In genomic region chr5:148747549-148747948, GRCm38 (mm10) we compare ENCODE assay signal across 12 mouse cellular contexts.
"Had no signal": no experiment of that assay in that cellular context is flagged by ENCODE, and none has a peak within 500 bp of the region (broad histone marks: within the 10 kb centered on the region; RNA-seq: fewer than 3 reads in every experiment).

No protein-coding gene starts in this region.

- DNase-seq: layer of hippocampus, adult 9-11 months; lung, adult 2 months; right cerebral cortex, adult 18-20 months; right cerebral cortex, postnatal 25 days; thymus, adult 18-20 months; thymus, postnatal 14 days had no signal

- H3K36me3 ChIP-seq: limb, embryonic 12.5 days; liver, embryonic 15.5 days; midbrain, embryonic 13.5 days; neural tube, embryonic 12.5 days had no signal

- ATAC-seq: midbrain, embryonic 13.5 days had no signal

- H3K9ac ChIP-seq: limb, embryonic 12.5 days; liver, embryonic 15.5 days; midbrain, embryonic 13.5 days; neural tube, embryonic 12.5 days had no signal

- H3K4me1 ChIP-seq: limb, embryonic 12.5 days; midbrain, embryonic 13.5 days; neural tube, embryonic 12.5 days had no signal

- H3K27ac ChIP-seq: limb, embryonic 12.5 days; liver, embryonic 15.5 days; midbrain, embryonic 13.5 days; neural tube, embryonic 12.5 days; stomach, postnatal 0 days had no signal

- H3K4me3 ChIP-seq: limb, embryonic 12.5 days; liver, embryonic 15.5 days; midbrain, embryonic 13.5 days; myocyte; neural tube, embryonic 12.5 days had no signal

- H3K4me2 ChIP-seq: limb, embryonic 12.5 days; liver, embryonic 15.5 days; midbrain, embryonic 13.5 days; neural tube, embryonic 12.5 days had no signal

- H3K9me3 ChIP-seq: midbrain, embryonic 13.5 days had no signal

- H3K27me3 ChIP-seq: limb, embryonic 12.5 days; liver, embryonic 15.5 days; midbrain, embryonic 13.5 days; neural tube, embryonic 12.5 days had no signal
